Mouse (Mus musculus) midbrain, embryonic 14.5 days (tissue): ENCODE data around the gene Pygm. TPM values are rescaled to one million over a fixed set of nuclear protein-coding genes. Genes with fewer than 3 reads are reported as not detected.

ENCODE experiments used
- ATAC-seq: fragments of 200-750 bp; cut with Nextera tagmentation; 2 replicates; pipeline ENCODE4 v1.8.0; 2017; ENCODE audit warnings: moderate number of reproducible peaks, moderate library complexity; ENCODE audit not compliant: low FRiP score, low TSS enrichment
- DNase-seq: peaks from one replicate; pipeline ENCODE4 v3.0.0-alpha.2; 2015
- H3K27ac ChIP-seq: fragments of 300-500 bp; sonication (generic); replicated peaks from 2 replicates; pipeline ENCODE4 v1.5.1; 2014; ENCODE audit warnings: mild to moderate bottlenecking, low read depth, low read length, moderate library complexity
- H3K27me3 ChIP-seq: fragments of 300-500 bp; sonication (generic); 2 replicates; pipeline ENCODE4 v1.6.1; 2014; ENCODE audit warnings: low read length, control low read depth, mixed read lengths; ENCODE audit not compliant: control insufficient read depth, insufficient read depth
- H3K36me3 ChIP-seq: fragments of 300-500 bp; sonication (generic); 2 replicates; pipeline ENCODE4 v1.6.1; 2014; ENCODE audit warnings: low read length, control low read depth; ENCODE audit not compliant: control insufficient read depth, insufficient read depth
- H3K4me1 ChIP-seq: fragments of 300-500 bp; sonication (generic); 2 replicates; pipeline ENCODE4 v1.6.1; 2014; ENCODE audit warnings: mild to moderate bottlenecking, antibody characterized with exemption, low read length, control low read depth; ENCODE audit not compliant: control insufficient read depth, insufficient read depth
- H3K4me2 ChIP-seq: fragments of 300-500 bp; sonication (generic); 2 replicates; pipeline ENCODE4 v1.6.1; 2014; ENCODE audit warnings: mild to moderate bottlenecking, low read length, moderate library complexity
- H3K4me3 ChIP-seq: fragments of 300-500 bp; sonication (generic); replicated peaks from 2 replicates; pipeline ENCODE4 v1.5.1; 2014; ENCODE audit warnings: low read depth, low read length
- H3K9ac ChIP-seq: fragments of 300-500 bp; sonication (generic); replicated peaks from 2 replicates; pipeline ENCODE4 v1.6.1; 2014; ENCODE audit warnings: mild to moderate bottlenecking, low read length, moderate library complexity
- H3K9me3 ChIP-seq: fragments of 300-500 bp; sonication (generic); 2 replicates; pipeline ENCODE4 v1.6.1; 2016; ENCODE audit warnings: low read length, control low read depth, mixed read lengths; ENCODE audit not compliant: control insufficient read depth
- WGBS: fragments of 180-500 bp; shearing (Covaris S2); extraction: QIAGEN DNeasy Blood & Tissue Kit; methylation state at CpG from one replicate; pipeline ENCODE4 v1.1.7; 2014; 5-methylcytosine and 5-hydroxymethylcytosine counted together
- polyA plus RNA-seq: library from polyadenylated mRNA; unstranded; fragments of >200 nt; fragmentation: Nextera tagmentation; extraction: Ambion mirVana; gene quantifications from 2 replicates; pipeline ENCODE4 v1.2.1, GENCODE M21; 2014

Gene Pygm
- polyA plus RNA-seq, 1 experiment from 2014 or later, result 2.9 TPM

DNA sequence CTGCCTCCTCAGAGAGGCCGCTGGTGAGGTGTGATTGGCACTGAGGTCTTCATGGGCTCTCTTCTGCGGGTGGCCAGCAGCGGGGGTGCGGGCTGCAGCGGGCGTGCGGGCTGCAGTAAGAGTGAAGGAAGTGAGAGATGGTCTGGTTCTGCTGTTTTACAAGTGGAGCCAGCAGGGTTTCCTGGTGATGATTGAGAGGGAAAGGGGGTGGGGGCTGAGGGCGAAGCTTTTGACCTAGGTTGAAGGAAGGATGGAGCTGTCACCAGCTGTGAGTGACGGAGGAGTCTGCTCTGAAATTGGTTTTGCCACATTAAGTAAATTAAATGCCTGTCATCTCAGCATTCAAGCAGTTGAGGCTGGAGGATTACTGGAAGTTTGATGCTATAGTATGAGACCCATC is 35.5 kb upstream of the Pygm start:
- no peak overlapping the region for H3K27ac ChIP-seq
- 53% methylated on average over 9 of the region's 9 CpGs for WGBS

DNA sequence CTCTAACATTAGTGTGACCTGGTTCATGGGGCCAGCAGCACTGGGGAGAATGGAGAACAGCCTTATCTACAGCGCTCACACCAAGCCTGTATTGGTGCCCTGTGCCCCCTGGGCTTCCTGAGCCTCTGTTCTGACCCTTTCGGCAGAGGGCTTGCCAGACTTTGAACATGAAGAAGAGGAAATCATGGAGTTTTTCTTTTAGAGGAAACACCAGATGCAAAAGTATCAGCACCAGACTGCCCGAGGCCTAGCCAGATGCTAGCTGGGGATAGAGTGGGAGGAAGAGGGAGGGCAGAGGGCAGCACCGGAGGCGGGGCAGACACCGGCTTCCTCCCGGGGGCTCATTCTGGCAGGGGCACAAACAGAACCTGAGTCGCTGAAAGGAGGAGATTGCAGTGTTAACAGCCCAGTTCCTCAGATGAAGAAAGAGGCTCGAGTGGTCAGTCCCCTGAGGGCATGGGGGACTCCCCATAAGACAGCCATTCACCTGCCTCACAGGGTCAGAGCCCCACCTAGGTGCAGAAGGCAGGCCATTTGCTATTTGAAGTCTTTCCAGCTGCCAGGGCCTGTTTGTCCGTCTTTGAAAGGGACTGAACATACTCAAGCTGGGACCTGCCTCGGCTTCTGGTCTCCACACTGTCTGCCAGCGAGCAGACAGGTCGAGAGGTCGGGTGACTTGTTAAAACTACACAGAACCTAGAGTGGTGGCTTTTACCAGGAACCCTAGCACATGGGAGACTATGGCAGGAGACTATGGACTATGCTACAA is 34.8 kb upstream of the Pygm start:
- Histone ChIP-seq H3K4me1 (no peaks in the 10 kb centered on the region), H3K9ac (no peak overlapping the region), H3K36me3 (peaks cover 77% of the 10 kb centered on the region), H3K9me3 (no peaks in the 10 kb centered on the region), H3K27me3 (no peaks in the 10 kb centered on the region), H3K4me2 (no peak overlapping the region), H3K27ac (no peak overlapping the region), H3K4me3 (no peak overlapping the region)
- ATAC-seq, result no peak
- no peak for DNase-seq
- 53% methylated on average over 14 of the region's 14 CpGs for WGBS

More for the DNA sequence above, 35.5 kb upstream of the Pygm start:
- Histone ChIP-seq H3K4me2 (no peak overlapping the region), H3K4me3 (no peak overlapping the region), H3K9ac (no peak overlapping the region), H3K9me3 (no peaks in the 10 kb centered on the region), H3K27me3 (no peaks in the 10 kb centered on the region), H3K4me1 (no peaks in the 10 kb centered on the region), H3K36me3 (peaks cover 78% of the 10 kb centered on the region)
- DNase-seq, result no peak
- no peak for ATAC-seq

DNA sequence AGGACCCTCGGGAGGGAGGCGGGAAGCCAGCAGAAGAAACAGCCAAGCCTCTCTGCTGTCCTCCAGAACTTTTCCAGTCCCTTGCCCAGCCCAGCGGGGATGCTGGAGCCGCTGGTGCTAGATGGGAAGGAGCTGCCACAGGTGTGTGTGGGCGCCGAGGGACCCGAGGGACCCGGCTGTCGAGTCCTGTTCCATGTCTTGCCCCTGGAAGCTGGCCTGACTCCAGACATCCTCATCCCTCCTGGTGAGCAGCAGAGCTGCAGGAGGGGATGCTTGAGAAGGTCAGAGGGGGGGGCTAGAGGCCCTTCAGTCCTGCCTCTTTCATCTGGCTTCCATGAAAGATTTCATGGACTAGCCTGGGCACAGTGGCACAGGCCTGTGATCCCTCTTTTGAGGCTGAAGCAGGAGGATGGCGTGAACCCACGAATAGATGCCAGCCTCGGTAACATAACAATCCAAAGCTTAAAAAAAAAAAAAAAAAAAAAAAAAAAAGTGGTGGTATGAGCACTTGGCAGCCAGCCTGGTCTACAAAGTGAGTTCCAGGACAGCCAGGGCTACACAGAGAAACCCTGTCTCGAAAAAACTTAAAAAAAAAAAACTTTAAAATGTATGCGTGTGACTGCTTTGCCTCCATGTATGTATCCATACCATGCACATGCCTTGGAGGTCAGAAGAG is 32.6 kb upstream of the Pygm start:
- H3K9me3 ChIP-seq, result no peaks in the 10 kb centered on the region
- H3K36me3 ChIP-seq, result peaks cover 57% of the 10 kb centered on the region
- H3K4me1 ChIP-seq, result no peaks in the 10 kb centered on the region
- H3K27ac ChIP-seq, result no peak overlapping the region
- ATAC-seq, result no peak
- H3K4me3 ChIP-seq, result no peak overlapping the region
- no peak overlapping the region for H3K9ac ChIP-seq
- WGBS, result 69% methylated on average over 14 of the region's 14 CpGs
- DNase-seq, result no peak
- no peaks in the 10 kb centered on the region for H3K27me3 ChIP-seq
- no peak overlapping the region for H3K4me2 ChIP-seq

DNA sequence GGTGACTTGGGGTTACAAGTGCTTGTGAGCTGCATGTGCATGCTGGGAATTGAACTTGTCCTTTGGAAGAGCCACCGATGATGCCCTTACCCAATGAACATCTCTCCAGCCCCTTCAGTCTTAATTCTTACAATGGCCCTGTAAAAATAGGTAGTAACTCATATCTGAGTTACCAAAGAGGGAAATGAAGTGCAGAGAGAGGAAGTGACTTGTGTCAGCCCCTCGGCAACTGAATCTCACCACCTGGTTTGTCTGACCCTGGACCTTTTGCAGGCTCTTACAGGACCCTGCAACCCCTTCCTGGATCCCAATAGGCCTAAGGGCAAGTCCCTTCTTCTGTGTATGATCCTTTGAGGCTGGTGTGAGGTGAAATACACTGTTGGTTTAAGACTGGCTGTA is 32.1 kb upstream of the Pygm start:
- ATAC-seq, result no peak
- Histone ChIP-seq H3K9ac (no peak overlapping the region), H3K4me2 (no peak overlapping the region), H3K4me1 (no peaks in the 10 kb centered on the region), H3K27me3 (no peaks in the 10 kb centered on the region), H3K27ac (no peak overlapping the region), H3K4me3 (no peak overlapping the region), H3K9me3 (no peaks in the 10 kb centered on the region), H3K36me3 (peaks cover 51% of the 10 kb centered on the region)
- DNase-seq, result no peak
- 97% methylated on average over 2 of the region's 2 CpGs for WGBS

DNA sequence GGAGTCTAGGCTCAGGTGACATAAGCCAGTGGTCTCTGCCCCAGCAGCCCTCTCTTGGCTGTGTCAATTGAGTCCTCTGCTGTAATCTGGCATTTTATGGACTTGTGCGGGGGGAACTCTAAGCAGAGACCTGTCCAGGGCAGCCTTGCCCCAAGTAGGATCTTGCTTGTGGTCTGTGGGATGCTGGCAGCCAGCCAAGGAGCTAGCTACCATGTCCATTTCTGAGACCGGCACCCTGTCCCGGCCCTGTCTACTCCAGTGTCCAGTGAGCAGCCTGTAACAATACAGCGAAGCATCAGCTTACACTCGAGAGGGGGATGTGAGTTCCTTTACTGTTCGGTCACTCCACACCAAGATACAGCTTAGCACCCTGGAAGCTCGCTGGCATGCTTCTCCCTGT is 30.2 kb upstream of the Pygm start:
- Histone ChIP-seq H3K9me3 (no peaks in the 10 kb centered on the region), H3K4me3 (no peak overlapping the region), H3K4me2 (no peak overlapping the region), H3K4me1 (no peaks in the 10 kb centered on the region), H3K27me3 (no peaks in the 10 kb centered on the region), H3K9ac (no peak overlapping the region), H3K36me3 (peaks cover 40% of the 10 kb centered on the region), H3K27ac (no peak overlapping the region)
- WGBS, result 85% methylated on average over 7 of the region's 7 CpGs
- DNase-seq, result no peak
- no peak for ATAC-seq

DNA sequence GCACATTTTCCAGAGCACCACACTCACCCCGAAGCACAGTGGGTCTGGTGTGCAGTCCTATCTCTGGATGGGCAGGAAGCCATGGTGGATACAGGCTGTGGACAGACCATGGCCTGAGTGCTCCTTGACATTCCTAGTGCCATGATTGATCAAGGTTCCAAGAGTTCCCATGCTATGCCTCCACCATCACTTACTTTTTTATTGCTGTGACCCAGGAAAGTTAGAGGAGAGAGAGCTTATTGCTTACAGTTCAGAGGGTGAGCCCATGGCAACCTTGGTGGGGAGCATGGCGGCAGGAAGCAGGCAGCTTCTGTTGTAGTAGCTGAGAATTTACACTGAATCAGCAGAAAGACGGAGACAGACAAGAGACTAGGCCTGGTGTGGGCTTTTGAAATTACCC is 22.9 kb upstream of the Pygm start:
- no peak overlapping the region for H3K4me3 ChIP-seq
- WGBS, result 97% methylated on average over 3 of the region's 3 CpGs
- H3K27me3 ChIP-seq, result no peaks in the 10 kb centered on the region

DNA sequence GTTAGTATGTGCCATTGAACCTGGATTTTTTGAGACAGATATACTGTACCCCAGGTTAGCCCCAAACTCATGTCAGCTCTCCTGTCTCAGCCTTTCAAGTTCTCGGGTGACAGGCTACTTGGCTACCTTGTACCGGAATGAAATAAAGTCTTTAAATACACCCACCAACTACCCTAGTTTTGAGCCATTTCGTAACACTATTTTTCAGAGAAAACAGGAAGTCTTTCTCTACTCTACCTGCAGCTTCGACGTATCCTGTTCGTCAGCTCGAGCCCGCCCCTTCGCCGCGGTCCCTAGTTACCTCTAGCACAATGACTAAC is 21.1 kb upstream of the Pygm start:
- peak overlapping the region; percentile 61 for H3K4me2 ChIP-seq
- 2% methylated on average over 11 of the region's 11 CpGs for WGBS
- peak overlapping the region; percentile 97 for H3K27ac ChIP-seq
- peaks cover 36% of the 10 kb centered on the region for H3K36me3 ChIP-seq
- no peaks in the 10 kb centered on the region for H3K9me3 ChIP-seq
- peak overlapping the region; percentile 92; the same call in 1 of the 2 replicates for H3K9ac ChIP-seq
- no peaks in the 10 kb centered on the region for H3K27me3 ChIP-seq
- no peak; the same call in 1 of the 2 replicates for ATAC-seq
- peaks cover 24% of the 10 kb centered on the region for H3K4me1 ChIP-seq
- H3K4me3 ChIP-seq, result peak overlapping the region; percentile 100
- DNase-seq, result no peak

More for the DNA sequence above, 22.9 kb upstream of the Pygm start:
- H3K9me3 ChIP-seq, result no peaks in the 10 kb centered on the region
- peaks cover 20% of the 10 kb centered on the region for H3K4me1 ChIP-seq
- no peak overlapping the region for H3K27ac ChIP-seq
- ATAC-seq (no peak), DNase-seq (no peak)
- H3K9ac ChIP-seq, result no peak overlapping the region
- no peak overlapping the region for H3K4me2 ChIP-seq
- H3K36me3 ChIP-seq, result peaks cover 19% of the 10 kb centered on the region

DNA sequence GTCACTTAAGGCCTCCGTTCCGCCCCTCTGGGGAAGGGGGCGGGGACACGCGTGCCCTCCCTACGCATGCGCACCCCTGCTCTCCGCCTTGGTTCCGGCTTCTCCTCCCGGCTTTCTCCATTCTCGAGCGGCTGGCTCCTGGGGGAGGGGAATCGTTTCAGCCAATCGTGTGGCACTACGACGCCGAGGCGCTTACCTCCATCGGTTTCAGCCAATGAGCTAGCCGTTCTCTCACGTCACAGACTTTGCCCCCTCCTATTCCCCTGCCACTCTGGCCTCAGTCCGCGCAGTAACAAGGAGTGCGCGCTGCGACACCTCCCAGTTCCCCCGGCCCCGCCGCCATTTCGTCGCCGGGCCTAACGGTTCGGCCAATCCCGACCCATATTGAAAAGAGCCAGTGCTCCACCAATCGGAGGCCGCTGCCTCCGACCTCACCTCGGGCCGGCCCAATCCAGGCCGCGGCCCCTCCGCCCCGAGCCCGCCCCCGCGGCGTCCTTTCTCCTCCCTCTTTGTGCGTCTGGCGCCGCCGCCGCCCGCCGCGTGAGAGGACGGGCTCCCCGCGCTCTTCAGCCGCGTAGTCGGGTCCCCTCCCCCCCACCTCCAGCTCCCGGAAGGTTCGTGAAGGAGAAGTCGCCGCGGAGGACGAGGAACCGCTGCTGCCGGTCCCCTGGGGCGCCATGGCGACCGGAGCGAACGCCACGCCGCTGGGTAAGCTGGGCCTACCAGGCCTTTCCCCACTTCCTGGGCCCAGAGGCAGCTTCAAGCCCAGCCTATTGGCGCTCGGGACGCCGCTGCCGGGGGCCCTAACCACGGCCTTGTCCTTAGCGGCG is 20.6 kb upstream of the Pygm start, which contains the start of gene Sf1:
Sf1 (plus strand) TSS at position 280 of the 830 bp plus-strand sequence.
- peak; percentile 98 for ATAC-seq
- H3K4me3 ChIP-seq, result peak within 1 kb of the TSS; percentile 100
- WGBS, result 1% methylated on average over 85 of the region's 85 CpGs
- peaks cover 41% of the 10 kb centered on the region for H3K36me3 ChIP-seq
- H3K27me3 ChIP-seq, result no peaks in the 10 kb centered on the region
- H3K9me3 ChIP-seq, result no peaks in the 10 kb centered on the region
- peaks cover 24% of the 10 kb centered on the region for H3K4me1 ChIP-seq
- peak within 1 kb of the TSS; percentile 96 for H3K4me2 ChIP-seq
- H3K9ac ChIP-seq, result peak within 1 kb of the TSS; percentile 92
- peak within 1 kb of the TSS; percentile 97 for H3K27ac ChIP-seq
- peak; percentile 100 for DNase-seq
